Mouse (Mus musculus): Measurements from ENCODE around the gene 3110009E18Rik. TPM values are rescaled to one million over a fixed set of nuclear protein-coding genes. Genes with fewer than 3 reads are reported as not detected.
"Not testable (repeated sequence)": the region's sequence is repeated elsewhere in the genome, so short reads cannot be mapped to it uniquely, and the experiment has no call there.

3110009E18Rik gene
- polyA plus RNA-seq, 1 experiment, result 5.3 TPM

GRCm38 (mm10) chr1:120083921-120084517 lies 37.0 kb upstream of the 3110009E18Rik start:
- TF ChIP-seq POLR2A (IDR thresholded peaks at IDR 0.05; ENCODE audit: borderline replicate concordance, low read depth, low read length) (no peak), CTCF (IDR thresholded peaks at IDR 0.05; ENCODE audit: low read depth, low read length) (no peak)
- no peak overlapping the region for H3K4me3 ChIP-seq (ENCODE audit: insufficient read depth, low read length)
- no peak overlapping the region for H3K27ac ChIP-seq (ENCODE audit: insufficient read depth, low read depth, low read length)
- H3K4me1 ChIP-seq (ENCODE audit: control insufficient read depth, insufficient read depth, low read length), result peaks cover 13% of the 10 kb centered on the region

- H3K4me1 ChIP-seq (ENCODE audit: control insufficient read depth, insufficient read depth, low read length), result peaks cover 12% of the 10 kb centered on the region
Observed at GRCm38 (mm10) chr1:120085696-120086095, 35.3 kb upstream of the 3110009E18Rik start.

GRCm38 (mm10) chr1:120086644-120087043 lies 34.3 kb upstream of the 3110009E18Rik start:
- Histone ChIP-seq H3K27ac (ENCODE audit: insufficient read depth, low read depth, low read length) (no peak overlapping the region), H3K4me3 (ENCODE audit: insufficient read depth, low read length) (no peak overlapping the region), H3K4me1 (ENCODE audit: control insufficient read depth, insufficient read depth, low read length) (peaks cover 5% of the 10 kb centered on the region)
- TF ChIP-seq CTCF (IDR thresholded peaks at IDR 0.05; ENCODE audit: low read depth, low read length) (no peak), POLR2A (IDR thresholded peaks at IDR 0.05; ENCODE audit: borderline replicate concordance, low read depth, low read length) (no peak)

More at GRCm38 (mm10) chr1:120085696-120086095, 35.3 kb upstream of the 3110009E18Rik start:
- TF ChIP-seq POLR2A (IDR thresholded peaks at IDR 0.05; ENCODE audit: borderline replicate concordance, low read depth, low read length) (no peak), CTCF (IDR thresholded peaks at IDR 0.05; ENCODE audit: low read depth, low read length) (no peak)
- Histone ChIP-seq H3K27ac (ENCODE audit: insufficient read depth, low read depth, low read length) (no peak overlapping the region), H3K4me3 (ENCODE audit: insufficient read depth, low read length) (no peak overlapping the region)

- TF ChIP-seq CTCF (IDR thresholded peaks at IDR 0.05; ENCODE audit: low read depth, low read length), result no peak
- TF ChIP-seq POLR2A (IDR thresholded peaks at IDR 0.05; ENCODE audit: borderline replicate concordance, low read depth, low read length), result no peak
- Histone ChIP-seq H3K27ac (ENCODE audit: insufficient read depth, low read depth, low read length) (no peak overlapping the region), H3K4me3 (ENCODE audit: insufficient read depth, low read length) (no peak overlapping the region), H3K4me1 (ENCODE audit: control insufficient read depth, insufficient read depth, low read length) (no peaks in the 10 kb centered on the region)
Observed at GRCm38 (mm10) chr1:120089180-120089579, 31.8 kb upstream of the 3110009E18Rik start.

GRCm38 (mm10) chr1:120090880-120091570 lies 30.0 kb upstream of the 3110009E18Rik start:
- Histone ChIP-seq H3K4me1 (ENCODE audit: control insufficient read depth, insufficient read depth, low read length) (no peaks in the 10 kb centered on the region), H3K27ac (ENCODE audit: insufficient read depth, low read depth, low read length) (no peak overlapping the region), H3K4me3 (ENCODE audit: insufficient read depth, low read length) (no peak overlapping the region)
- TF ChIP-seq CTCF (IDR thresholded peaks at IDR 0.05; ENCODE audit: low read depth, low read length) (no peak), POLR2A (IDR thresholded peaks at IDR 0.05; ENCODE audit: borderline replicate concordance, low read depth, low read length) (no peak)

GRCm38 (mm10) chr1:120093482-120094134 lies 27.4 kb upstream of the 3110009E18Rik start:
- not testable (repeated sequence) for H3K27ac ChIP-seq (ENCODE audit: insufficient read depth, low read depth, low read length)
- peak; percentile 95 for TF ChIP-seq CTCF (IDR thresholded peaks at IDR 0.05; ENCODE audit: low read depth, low read length)

GRCm38 (mm10) chr1:120094920-120095319 lies 26.1 kb upstream of the 3110009E18Rik start:
- TF ChIP-seq CTCF (IDR thresholded peaks at IDR 0.05; ENCODE audit: low read depth, low read length) (no peak), POLR2A (IDR thresholded peaks at IDR 0.05; ENCODE audit: borderline replicate concordance, low read depth, low read length) (no peak)
- no peak overlapping the region for H3K4me3 ChIP-seq (ENCODE audit: insufficient read depth, low read length)
- peaks cover 11% of the 10 kb centered on the region for H3K4me1 ChIP-seq (ENCODE audit: control insufficient read depth, insufficient read depth, low read length)
- no peak overlapping the region for H3K27ac ChIP-seq (ENCODE audit: insufficient read depth, low read depth, low read length)

More at GRCm38 (mm10) chr1:120093482-120094134, 27.4 kb upstream of the 3110009E18Rik start:
- H3K4me3 ChIP-seq (ENCODE audit: insufficient read depth, low read length); H3K4me1 ChIP-seq (ENCODE audit: control insufficient read depth, insufficient read depth, low read length): not testable (repeated sequence)

- TF ChIP-seq CTCF (IDR thresholded peaks at IDR 0.05; ENCODE audit: low read depth, low read length) (peak; percentile 44; the same call in 1 of the 2 replicates), POLR2A (IDR thresholded peaks at IDR 0.05; ENCODE audit: borderline replicate concordance, low read depth, low read length) (no peak)
- Histone ChIP-seq H3K4me1 (ENCODE audit: control insufficient read depth, insufficient read depth, low read length) (peaks cover 23% of the 10 kb centered on the region), H3K4me3 (ENCODE audit: insufficient read depth, low read length) (no peak overlapping the region), H3K27ac (ENCODE audit: insufficient read depth, low read depth, low read length) (no peak overlapping the region)
Observed at GRCm38 (mm10) chr1:120098327-120098726, 22.7 kb upstream of the 3110009E18Rik start.

GRCm38 (mm10) chr1:120099483-120099882 lies 21.5 kb upstream of the 3110009E18Rik start:
- TF ChIP-seq POLR2A (IDR thresholded peaks at IDR 0.05; ENCODE audit: borderline replicate concordance, low read depth, low read length) (no peak), CTCF (IDR thresholded peaks at IDR 0.05; ENCODE audit: low read depth, low read length) (no peak)
- Histone ChIP-seq H3K4me3 (ENCODE audit: insufficient read depth, low read length) (peak overlapping the region; percentile 34), H3K4me1 (ENCODE audit: control insufficient read depth, insufficient read depth, low read length) (peaks cover 23% of the 10 kb centered on the region), H3K27ac (ENCODE audit: insufficient read depth, low read depth, low read length) (peak overlapping the region; percentile 85)

Measured in bone marrow macrophage, adult 2 months (primary cell).